Mouse (Mus musculus) urinary bladder, postnatal 4 days (tissue): ENCODE data around the gene Cpsf7.

Experiments
- DNase-seq, 2 experiments: peaks; one replicate each; pipeline ENCODE4 v3.0.0; 2021 to 2022; ENCODE audit warnings: low spot score in 2 of 2

Cpsf7 gene

DNA sequence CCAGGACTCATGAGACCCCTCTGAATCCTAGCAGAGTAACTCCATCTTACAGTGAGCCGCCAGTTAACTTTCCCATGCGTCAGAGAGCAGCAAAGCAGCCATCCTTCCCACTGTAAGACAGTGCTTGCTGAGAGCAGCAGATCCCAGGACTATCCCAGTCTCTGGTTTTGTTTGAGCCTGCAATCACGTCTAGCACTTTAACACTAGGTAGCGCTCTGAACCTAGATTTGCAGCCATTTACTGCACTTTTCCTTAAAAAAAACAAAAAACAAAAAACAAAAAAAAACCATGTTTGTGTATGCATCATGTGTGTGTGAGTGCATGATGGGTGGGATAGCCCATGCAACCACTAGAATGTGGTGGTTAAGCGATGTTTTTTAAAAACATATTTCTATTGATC, 35.0 kb downstream of the Cpsf7 start:
- DNase-seq, result no peak

DNA sequence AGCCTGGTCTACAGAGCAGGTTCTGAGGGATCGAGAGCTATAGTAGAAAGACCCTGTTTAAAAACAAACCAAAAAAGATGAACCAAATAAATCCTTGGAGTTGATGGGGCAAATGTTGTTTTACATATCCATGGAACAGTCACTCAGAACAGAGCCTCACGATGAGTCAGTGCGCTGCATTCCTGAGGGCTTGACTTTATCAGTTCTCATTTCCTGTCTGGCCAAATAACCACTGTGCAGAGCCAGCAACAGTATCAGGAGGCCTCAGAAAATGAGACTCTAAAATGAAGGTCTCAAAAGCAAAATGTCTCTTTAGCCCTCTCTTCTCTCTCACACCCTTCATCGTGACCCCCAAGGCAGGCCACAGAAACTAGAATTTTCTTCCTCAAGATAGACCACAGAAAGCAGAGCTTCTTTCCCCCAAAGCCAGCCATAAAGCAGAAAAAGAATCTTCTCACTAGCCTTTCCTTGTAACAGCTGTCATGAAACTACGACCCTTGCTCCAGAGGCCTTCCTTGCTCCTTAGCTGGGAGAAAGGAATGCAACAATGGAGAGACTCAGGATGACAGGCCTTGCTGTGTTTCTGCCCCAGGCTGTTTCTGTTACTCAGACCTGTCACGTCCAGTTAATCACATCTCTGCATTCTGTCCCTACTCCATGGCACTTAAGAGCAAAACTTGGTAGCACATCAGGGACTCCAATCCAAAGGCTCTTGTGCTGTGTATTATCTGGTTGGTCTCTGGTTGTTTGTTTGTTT, 36.7 kb downstream of the Cpsf7 start:
- DNase-seq, result no peak

DNA sequence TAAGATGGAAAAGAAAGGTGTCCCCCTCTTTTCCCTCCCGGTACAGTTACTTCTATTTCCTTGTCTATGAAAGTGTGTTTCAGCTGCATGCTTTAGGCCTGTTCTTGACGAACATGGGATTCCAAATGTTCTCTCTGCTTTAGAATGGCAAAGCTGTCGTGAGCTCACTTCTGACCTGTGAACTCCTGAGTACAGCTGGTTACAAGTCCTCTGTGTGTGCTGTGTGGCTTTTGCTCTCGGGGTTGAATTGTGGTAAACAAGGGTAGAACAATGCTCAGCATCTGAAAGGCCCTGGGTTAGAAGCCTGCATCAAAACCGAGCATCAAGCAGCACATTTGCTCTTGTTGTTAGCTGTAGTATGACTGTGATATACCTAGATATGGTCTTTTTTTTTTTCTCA, 37.3 kb downstream of the Cpsf7 start:
- DNase-seq, result no peak

DNA sequence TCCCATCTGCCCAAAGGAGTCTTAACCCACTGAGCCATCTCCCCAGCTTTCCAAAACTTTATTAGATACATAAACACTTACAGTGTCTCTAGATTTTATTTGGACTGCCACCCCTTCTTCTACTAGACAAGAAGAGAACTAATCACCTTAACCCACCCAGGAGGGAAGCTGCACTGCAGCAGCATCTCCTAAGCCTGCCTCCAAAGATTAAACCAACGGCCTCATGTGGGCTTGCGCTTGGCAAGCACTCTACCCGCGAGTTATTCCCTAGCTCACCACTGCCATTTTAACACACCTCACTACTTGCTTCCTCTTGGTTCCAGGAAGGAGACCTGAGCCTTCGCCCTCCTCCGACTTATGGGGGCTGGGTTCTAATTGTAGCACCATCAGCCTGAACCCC, 39.2 kb downstream of the Cpsf7 start:
- DNase-seq, result no peak

GRCm38 (mm10) chr19:10565217-10565616, 40.2 kb downstream of the Cpsf7 start:
- no peak for DNase-seq

- DNase-seq, result no peak
Observed at GRCm38 (mm10) chr19:10569627-10570026, 44.6 kb downstream of the Cpsf7 start.

GRCm38 (mm10) chr19:10576690-10577561, 51.9 kb downstream of the Cpsf7 start, which contains the start of the genes Cyb561a3 and Tmem138:
Cyb561a3 (plus strand) TSS chr19:10577172.
Tmem138 (minus strand) TSS chr19:10577362.
- DNase-seq, result peak; percentile 88 to 91

GRCm38 (mm10) chr19:10580102-10580501, 55.0 kb downstream of the Cpsf7 start:
- no peak for DNase-seq

- DNase-seq, result no peak
Observed at GRCm38 (mm10) chr19:10580761-10581160, 55.7 kb downstream of the Cpsf7 start.

DNA sequence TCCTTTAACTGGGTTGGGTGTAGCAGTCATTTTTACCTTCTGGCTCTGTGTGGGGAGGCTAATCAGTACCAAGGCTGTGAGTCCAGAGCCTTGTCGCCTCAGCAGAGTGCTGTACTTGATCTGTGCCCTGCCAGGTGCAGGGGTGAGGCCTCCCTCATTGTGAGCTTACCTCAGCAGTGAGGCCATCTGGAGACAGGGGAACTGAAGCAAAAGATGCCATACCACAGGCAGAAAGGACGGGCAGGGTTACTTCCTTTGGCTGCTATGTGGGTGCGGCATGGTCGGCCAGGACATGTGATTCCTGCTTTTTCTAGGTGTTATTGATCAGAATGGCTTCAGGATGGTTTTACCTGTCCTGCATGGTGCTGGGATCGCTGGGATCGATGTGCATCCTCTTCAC, 56.9 kb downstream of the Cpsf7 start:
- DNase-seq, result no peak

DNA sequence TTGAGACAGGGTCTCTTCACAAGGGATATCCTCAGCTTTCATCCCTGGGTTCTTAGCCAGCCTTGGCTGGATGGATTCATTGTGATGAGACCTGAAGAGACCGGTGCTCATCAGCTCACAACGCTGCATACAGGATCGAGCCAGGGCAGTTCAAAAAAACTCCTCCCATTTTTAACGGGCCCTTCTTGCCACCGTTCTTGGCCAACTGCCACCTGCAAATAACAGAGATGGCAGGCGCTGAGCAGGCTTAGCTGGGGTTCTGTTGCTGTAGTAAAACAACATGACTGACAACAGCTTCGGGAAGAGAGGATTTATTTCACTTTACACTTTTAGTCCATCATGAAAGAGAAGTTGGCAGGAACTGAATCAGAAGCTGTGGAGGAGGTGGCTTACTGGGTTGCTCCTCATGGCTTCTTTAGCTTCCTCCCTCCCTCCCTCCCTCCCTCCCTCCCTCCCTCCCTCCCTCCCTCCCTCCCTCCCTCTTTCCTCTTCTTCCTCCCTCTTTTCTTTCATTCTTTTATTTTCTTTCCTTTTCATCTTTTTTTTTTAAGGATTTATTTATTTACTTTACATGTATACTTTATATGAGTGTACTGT, 58.6 kb downstream of the Cpsf7 start:
- DNase-seq, result no peak

DNA sequence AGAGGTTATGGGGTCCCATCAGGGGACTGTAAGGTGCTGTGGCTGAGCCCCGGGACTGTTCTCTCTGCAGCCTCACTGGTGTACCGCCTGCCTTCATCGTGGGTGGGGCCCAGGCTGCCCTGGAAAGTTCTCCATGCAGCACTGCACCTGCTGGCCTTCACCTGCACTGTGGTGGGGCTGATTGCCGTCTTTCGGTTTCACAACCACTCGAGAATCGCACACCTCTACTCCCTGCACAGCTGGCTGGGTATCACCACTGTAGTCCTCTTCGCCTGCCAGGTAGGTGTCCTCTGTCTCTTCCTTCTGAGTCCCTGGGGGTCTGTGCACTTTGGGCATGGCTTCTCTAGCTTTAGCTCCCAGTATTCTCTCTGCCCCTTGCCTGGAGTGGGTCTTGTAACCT, 60.0 kb downstream of the Cpsf7 start:
- DNase-seq, result no peak

- no peak for DNase-seq
Observed at GRCm38 (mm10) chr19:10587231-10587630, 62.2 kb downstream of the Cpsf7 start.

- no peak for DNase-seq
Observed at GRCm38 (mm10) chr19:10589127-10589857, 64.2 kb downstream of the Cpsf7 start.

DNA sequence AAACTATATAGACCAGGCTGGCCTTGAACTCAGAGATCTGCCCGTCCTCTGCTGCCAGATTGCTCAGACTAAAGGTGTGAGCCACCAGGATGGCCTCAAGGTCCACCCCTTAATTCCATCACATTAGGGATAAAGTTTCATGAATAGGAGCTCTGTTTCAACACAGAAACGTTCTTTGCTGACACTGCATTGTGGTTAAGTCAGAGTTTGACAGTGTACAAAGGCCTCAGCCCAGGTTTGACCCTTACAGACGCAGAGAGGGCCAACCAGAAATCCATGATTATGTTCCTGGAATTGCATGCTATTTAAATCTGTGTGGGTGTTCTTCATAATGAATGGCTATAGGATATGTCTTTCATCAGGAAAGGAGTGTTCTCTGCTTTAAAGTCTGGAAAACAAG, 65.2 kb downstream of the Cpsf7 start:
- DNase-seq, result no peak

DNA sequence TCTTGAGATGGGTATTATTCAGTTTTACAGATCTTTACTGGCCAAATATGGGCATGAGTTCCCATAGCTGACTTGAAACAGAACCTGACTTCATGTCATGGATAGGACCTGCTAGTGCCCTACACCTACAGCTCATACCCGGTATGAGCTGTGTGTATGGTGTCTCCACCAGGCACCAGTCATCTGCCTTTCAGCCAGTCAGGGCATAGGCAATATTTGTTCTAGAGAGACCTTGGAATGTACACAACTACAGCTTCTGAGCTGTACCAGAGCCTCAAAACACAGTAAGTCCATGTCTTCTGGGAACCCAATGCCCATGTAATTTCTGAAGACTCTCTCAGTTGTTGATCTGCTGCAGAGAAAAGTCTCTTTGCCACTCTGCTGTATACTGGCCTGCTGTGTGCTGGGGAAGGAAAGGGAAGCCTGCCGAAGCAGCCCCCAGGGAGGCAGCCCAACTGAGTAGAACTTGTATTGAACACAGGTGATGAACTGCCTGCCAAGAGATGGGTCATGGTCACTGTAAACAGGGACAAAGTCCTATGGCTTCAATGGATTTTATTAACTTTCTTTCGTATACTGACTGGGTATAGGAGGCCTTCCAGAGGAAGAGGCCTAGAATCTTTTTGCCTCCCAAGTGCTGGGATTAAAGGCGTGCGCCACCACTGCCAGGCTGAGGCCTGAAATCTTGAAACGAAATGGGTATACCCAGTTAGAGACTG, 66.8 kb downstream of the Cpsf7 start:
- DNase-seq, result no peak
